In the genomic region with DNA sequence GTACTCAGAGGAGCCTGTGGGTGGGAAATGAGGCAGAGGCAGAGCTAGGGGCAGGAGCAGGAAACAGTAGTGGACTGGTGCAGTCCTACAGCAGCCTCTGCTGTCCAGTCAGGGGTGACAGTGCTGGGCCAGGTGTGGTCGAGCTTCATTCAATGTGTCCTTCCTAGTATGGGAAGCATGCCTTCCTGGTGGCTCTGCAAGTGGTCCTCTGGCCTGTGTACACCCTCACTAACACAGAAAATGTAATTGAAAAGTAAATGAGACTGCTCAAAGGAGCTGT, we compare ENCODE assay signal across 10 mouse cellular contexts. TPM values are rescaled to one million over a fixed set of nuclear protein-coding genes. Genes with fewer than 3 reads are reported as not detected.
DNase-seq lines count a peak whose midpoint lies in the region; ATAC-seq and TF ChIP-seq lines count a peak whose summit lies in the region.
"Had no signal": no experiment of that assay in that cellular context is flagged by ENCODE, and none has a peak within 500 bp of the region (broad histone marks: within the 10 kb centered on the region; RNA-seq: fewer than 3 reads in every experiment).

No protein-coding gene starts in this region.

- H3K27me3 ChIP-seq in forebrain, embryonic 12.5 days, result no peaks in the 10 kb centered on the region
- no peaks in the 10 kb centered on the region for H3K27me3 ChIP-seq in forebrain, embryonic 16.5 days (replicated peaks; ENCODE audit: control insufficient read depth, insufficient read depth, low read length)
- H3K27me3 ChIP-seq in kidney, postnatal 0 days (ENCODE audit: insufficient read depth, low read length), result no peaks in the 10 kb centered on the region
- H3K27me3 ChIP-seq in E14TG2a.4 (ENCODE audit: insufficient read depth, low read length), result no peaks in the 10 kb centered on the region
- no peaks in the 10 kb centered on the region for H3K27me3 ChIP-seq in limb, embryonic 12.5 days

- no peak for ATAC-seq in forebrain, embryonic 12.5 days (ENCODE audit: low FRiP score)
- ATAC-seq in forebrain, embryonic 16.5 days, result no peak
- no peak for ATAC-seq in kidney, postnatal 0 days (replicated peaks; ENCODE audit: low FRiP score, low read depth)
- no peak for ATAC-seq in limb, embryonic 12.5 days (ENCODE audit: insufficient number of reproducible peaks, insufficient read depth, low FRiP score, low TSS enrichment, low read depth)
- ATAC-seq in inflammation-experienced regulatory T-cells, adult 6 months, result no peak

- H3K4me3 ChIP-seq in forebrain, embryonic 12.5 days (replicated peaks), result no peak overlapping the region
- H3K4me3 ChIP-seq in forebrain, embryonic 16.5 days (replicated peaks; ENCODE audit: low read length), result no peak overlapping the region
- no peak overlapping the region for H3K4me3 ChIP-seq in kidney, postnatal 0 days (replicated peaks; ENCODE audit: low read depth, low read length)
- H3K4me3 ChIP-seq in E14TG2a.4 (replicated peaks; ENCODE audit: low read length), result peak overlapping the region; percentile 100
- H3K4me3 ChIP-seq in limb, embryonic 12.5 days (replicated peaks), result no peak overlapping the region

- no peak for TF ChIP-seq CTCF in kidney, postnatal 0 days (IDR thresholded peaks at IDR 0.05; ENCODE audit: low read depth)
- no peak for TF ChIP-seq CTCF in E14TG2a.4 (conservative IDR thresholded peaks at IDR 0.05; ENCODE audit: low read length)

- 0 out of 2 replicates have a peak overlapping the region, but pooled peaks have one; percentile 8 for H3K27ac ChIP-seq in forebrain, embryonic 12.5 days
- no peak overlapping the region for H3K27ac ChIP-seq in forebrain, embryonic 16.5 days (ENCODE audit: low read length)
- peak overlapping the region; percentile 97 for H3K27ac ChIP-seq in kidney, postnatal 0 days
- H3K27ac ChIP-seq in limb, embryonic 12.5 days, result peak overlapping the region; percentile 42

- H3K4me1 ChIP-seq in forebrain, embryonic 12.5 days, result peaks cover 59% of the 10 kb centered on the region
- H3K4me1 ChIP-seq in forebrain, embryonic 16.5 days (replicated peaks; ENCODE audit: control insufficient read depth, insufficient read depth, low read length), result peaks cover 35% of the 10 kb centered on the region
- H3K4me1 ChIP-seq in kidney, postnatal 0 days (replicated peaks; ENCODE audit: insufficient read depth, low read length), result peaks cover 30% of the 10 kb centered on the region
- peaks cover 64% of the 10 kb centered on the region for H3K4me1 ChIP-seq in E14TG2a.4 (replicated peaks; ENCODE audit: low read depth, low read length)
- H3K4me1 ChIP-seq in limb, embryonic 12.5 days (replicated peaks), result peaks cover 55% of the 10 kb centered on the region

- no peak for DNase-seq in kidney, postnatal 0 days (ENCODE audit: low spot score)
- DNase-seq in kidney, adult 18-20 months, result no peak
- DNase-seq in cerebellum, adult 11-12 months, result no peak
- DNase-seq: cerebellum, adult 11 months; retina, postnatal 1 day had no signal

- no peaks in the 10 kb centered on the region for H3K9me3 ChIP-seq in forebrain, embryonic 12.5 days
- no peaks in the 10 kb centered on the region for H3K9me3 ChIP-seq in forebrain, embryonic 16.5 days (ENCODE audit: control insufficient read depth, low read length)
- no peaks in the 10 kb centered on the region for H3K9me3 ChIP-seq in kidney, postnatal 0 days (replicated peaks; ENCODE audit: low read length)
- no peaks in the 10 kb centered on the region for H3K9me3 ChIP-seq in E14TG2a.4 (ENCODE audit: low read length)
- no peaks in the 10 kb centered on the region for H3K9me3 ChIP-seq in limb, embryonic 12.5 days

- 74% methylated on average over 1 of the region's 1 CpGs for WGBS in forebrain, embryonic 12.5 days
- 86% methylated on average over 1 of the region's 1 CpGs for WGBS in forebrain, embryonic 16.5 days
- 27% methylated on average over 1 of the region's 1 CpGs for WGBS in kidney, postnatal 0 days
- WGBS in limb, embryonic 12.5 days, result 50% methylated on average over 1 of the region's 1 CpGs

- H3K4me2 ChIP-seq in forebrain, embryonic 12.5 days, result no peak overlapping the region
- H3K4me2 ChIP-seq in forebrain, embryonic 16.5 days (ENCODE audit: low read length), result no peak overlapping the region
- H3K4me2 ChIP-seq in kidney, postnatal 0 days (ENCODE audit: low read length), result no peak overlapping the region
- no peak overlapping the region for H3K4me2 ChIP-seq in limb, embryonic 12.5 days

- H3K36me3 ChIP-seq in forebrain, embryonic 12.5 days (replicated peaks), result no peaks in the 10 kb centered on the region
- H3K36me3 ChIP-seq in forebrain, embryonic 16.5 days (ENCODE audit: control insufficient read depth, insufficient read depth), result no peaks in the 10 kb centered on the region
- H3K36me3 ChIP-seq in kidney, postnatal 0 days (ENCODE audit: insufficient read depth, low read length), result no peaks in the 10 kb centered on the region
- H3K36me3 ChIP-seq in E14TG2a.4 (ENCODE audit: insufficient read depth, low read length), result peaks cover 39% of the 10 kb centered on the region
- H3K36me3 ChIP-seq in limb, embryonic 12.5 days, result 0 out of 2 replicates have a peak, but pooled peaks cover 4% of the 10 kb centered on the region

- no peak overlapping the region for H3K9ac ChIP-seq in forebrain, embryonic 12.5 days
- no peak overlapping the region for H3K9ac ChIP-seq in forebrain, embryonic 16.5 days (replicated peaks; ENCODE audit: low read depth, low read length)
- H3K9ac ChIP-seq in kidney, postnatal 0 days (ENCODE audit: low read depth, low read length), result no peak overlapping the region
- H3K9ac ChIP-seq in limb, embryonic 12.5 days (replicated peaks), result no peak overlapping the region

RNA-seq across cellular contexts. Expression of a gene that starts 3.6 kb away (rescaled TPM):
- 7.2 and 8.1 TPM in 2 replicates for polyA plus RNA-seq in forebrain, embryonic 12.5 days (2016; fragmentation: Nextera tagmentation; extraction: Ambion mirVana)
- polyA plus RNA-seq in forebrain, embryonic 16.5 days (2015; fragmentation: Nextera tagmentation; extraction: Ambion mirVana), result 8.6 and 9.2 TPM in 2 replicates
- polyA plus RNA-seq in kidney, postnatal 0 days (2015; fragmentation: Nextera tagmentation; extraction: Ambion mirVana), result 5.5 and 5.7 TPM in 2 replicates
- polyA plus RNA-seq in limb, embryonic 12.5 days (2016; fragmentation: Nextera tagmentation; extraction: Ambion mirVana), result 4.4 and 5.7 TPM in 2 replicates
- polyA plus RNA-seq in inflammation-experienced regulatory T-cells, adult 6 months (2017; shearing (Covaris generic)), result 1 to 10 TPM; 4.8 to 6.5 (median 6.3) TPM
